Mouse (Mus musculus) naive thymus-derived CD4-positive, alpha-beta T cell, adult 2 months (primary cell): Measurements from ENCODE around the gene Ccdc65.

Source experiments
- DNase-seq: peaks from one replicate; pipeline ENCODE4 v3.0.0-alpha.2; 2011; ENCODE audit warnings: low read depth

Ccdc65 gene

GRCm38 (mm10) chr15:98707766-98708372 lies at the start of gene Ccdc65:
Gene Ccdc65 (plus strand): TSS chr15:98708207.
- DNase-seq: peak; percentile 81

GRCm38 (mm10) chr15:98662198-98662566 lies 45.8 kb upstream of the Ccdc65 start:
- DNase-seq: peak; percentile 77

GRCm38 (mm10) chr15:98662567-98663545 lies 45.2 kb upstream of the Ccdc65 start, which contains the start of gene Ddx23:
Gene Ddx23 (minus strand): TSS chr15:98662894.
- peak; percentile 94 for DNase-seq

- peak; percentile 62 for DNase-seq
These were observed 43.7 kb upstream of the Ccdc65 start for GRCm38 (mm10) chr15:98664042-98664907.

GRCm38 (mm10) chr15:98672592-98672991 lies 35.4 kb upstream of the Ccdc65 start:
- DNase-seq: no peak

- DNase-seq: no peak
These were observed 34.3 kb upstream of the Ccdc65 start for GRCm38 (mm10) chr15:98673732-98674131.

- no peak for DNase-seq
These were observed 33.6 kb upstream of the Ccdc65 start for GRCm38 (mm10) chr15:98674284-98674993.

- no peak for DNase-seq
These were observed 32.9 kb upstream of the Ccdc65 start for GRCm38 (mm10) chr15:98674994-98675545.

GRCm38 (mm10) chr15:98675634-98676250 lies 32.3 kb upstream of the Ccdc65 start:
- DNase-seq: no peak

GRCm38 (mm10) chr15:98676471-98676870 lies 31.5 kb upstream of the Ccdc65 start:
- DNase-seq: peak; percentile 71

GRCm38 (mm10) chr15:98676940-98677728 lies 30.9 kb upstream of the Ccdc65 start, which contains the start of gene Rnd1:
Gene Rnd1 (minus strand): TSS chr15:98677461.
- peak; percentile 82 for DNase-seq

GRCm38 (mm10) chr15:98677977-98678376 lies 30.0 kb upstream of the Ccdc65 start:
- DNase-seq: no peak

GRCm38 (mm10) chr15:98680660-98681059 lies 27.3 kb upstream of the Ccdc65 start:
- DNase-seq: no peak

- DNase-seq: no peak
These were observed 26.4 kb upstream of the Ccdc65 start for GRCm38 (mm10) chr15:98681633-98682032.

- no peak for DNase-seq
These were observed 24.8 kb upstream of the Ccdc65 start for GRCm38 (mm10) chr15:98683177-98683576.

GRCm38 (mm10) chr15:98683746-98684145 lies 24.3 kb upstream of the Ccdc65 start:
- DNase-seq: no peak

GRCm38 (mm10) chr15:98685926-98686325 lies 22.1 kb upstream of the Ccdc65 start:
- no peak for DNase-seq

- DNase-seq: no peak
These were observed 18.3 kb upstream of the Ccdc65 start for GRCm38 (mm10) chr15:98689682-98690081.

- no peak for DNase-seq
These were observed 16.4 kb upstream of the Ccdc65 start for GRCm38 (mm10) chr15:98691486-98692147.
